Mouse (Mus musculus) frontal cortex, postnatal 10 days (tissue): Measurements from ENCODE around the gene Atg10.

Source experiments
- DNase-seq, 2 experiments: peaks; one replicate each; pipeline ENCODE4 v3.0.0; 2022; ENCODE audit warnings: low spot score in 2 of 2, mixed read lengths in 1 of 2

Atg10 gene

DNA sequence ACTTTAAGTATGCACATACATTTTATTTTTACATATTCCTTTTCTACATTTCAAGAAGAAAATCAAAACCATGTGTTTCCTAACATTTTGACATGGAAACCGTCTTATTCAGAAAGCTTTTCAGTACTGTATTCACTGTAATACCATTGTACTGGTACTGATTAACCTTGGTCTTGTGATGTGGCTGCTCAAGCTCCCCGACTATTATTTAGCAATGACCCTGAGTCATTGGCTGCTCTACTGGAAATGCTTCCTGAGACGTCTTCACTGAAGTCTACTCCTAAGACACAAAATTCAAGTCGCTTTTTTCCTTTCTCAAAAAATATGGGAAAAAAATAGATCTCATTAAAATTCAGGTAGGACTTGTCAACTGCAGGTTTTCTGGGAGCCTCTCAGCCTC is 105.6 kb downstream of the Atg10 start:
- no peak for DNase-seq

DNA sequence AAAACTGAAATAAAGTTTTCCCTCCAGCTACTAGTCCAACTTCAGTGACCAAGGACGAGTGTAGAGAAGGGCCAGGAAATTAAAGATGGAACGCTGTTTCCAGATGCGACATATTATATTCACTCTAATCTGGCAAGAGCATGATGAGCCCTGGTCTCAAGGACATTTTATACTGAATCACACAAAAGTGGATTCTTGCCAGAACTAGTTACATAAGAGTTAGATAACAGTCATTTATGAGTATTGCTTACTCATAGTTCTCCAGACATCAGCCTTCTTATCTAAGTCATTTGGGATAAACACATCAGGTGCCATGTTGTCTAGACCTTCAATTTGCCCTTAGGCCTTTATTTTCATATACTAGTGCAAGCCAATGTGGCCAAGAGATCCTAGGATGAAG is 108.9 kb downstream of the Atg10 start:
- DNase-seq = no peak

DNA sequence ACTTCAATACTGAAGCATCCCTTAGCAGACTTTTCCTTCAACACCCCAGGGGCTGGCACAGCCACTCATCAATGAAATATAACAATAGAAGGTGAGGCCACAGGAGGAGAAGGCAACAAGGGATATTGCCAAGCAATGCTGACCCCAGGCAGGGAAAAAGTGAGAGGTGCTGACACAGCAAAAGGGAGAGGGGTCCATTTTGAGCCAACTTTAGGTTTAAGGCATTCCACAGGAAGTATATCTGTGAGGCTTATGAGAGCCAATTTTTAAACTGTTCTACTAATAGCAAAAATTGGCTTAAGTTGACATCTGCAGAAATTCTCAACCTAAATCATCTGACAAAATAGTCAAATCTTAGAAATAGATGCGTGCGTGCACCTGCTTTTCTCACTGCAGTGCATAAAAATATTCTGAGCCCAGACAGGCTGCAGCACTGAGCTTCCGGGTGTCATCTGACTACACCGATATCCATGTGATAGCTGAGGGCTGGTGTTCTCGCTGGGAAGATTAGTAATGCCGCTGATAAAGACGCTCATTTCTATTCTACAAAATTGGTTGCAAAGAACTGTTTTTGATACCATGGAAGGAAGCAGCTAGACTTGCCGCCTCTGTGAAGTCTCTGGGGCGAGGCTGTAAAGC is 116.3 kb downstream of the Atg10 start:
- no peak for DNase-seq

DNA sequence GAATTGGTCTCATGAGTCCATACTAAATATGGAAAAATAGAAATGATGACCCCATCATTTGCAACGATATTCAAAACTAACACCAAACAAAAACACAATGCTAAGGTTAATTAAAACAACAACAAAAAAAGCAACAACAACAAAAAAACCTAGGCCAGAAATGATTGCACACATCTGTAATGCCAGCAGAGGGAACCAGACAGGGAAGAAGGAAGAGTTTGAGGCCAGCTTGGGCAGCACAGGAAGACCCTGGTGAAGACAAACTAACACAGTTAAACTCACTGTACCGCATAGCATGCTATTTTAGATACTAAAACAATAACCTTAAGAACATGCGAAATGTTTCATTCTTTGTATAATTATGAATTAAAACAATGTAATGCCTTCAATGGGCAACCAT is 121.5 kb downstream of the Atg10 start:
- DNase-seq = no peak

DNA sequence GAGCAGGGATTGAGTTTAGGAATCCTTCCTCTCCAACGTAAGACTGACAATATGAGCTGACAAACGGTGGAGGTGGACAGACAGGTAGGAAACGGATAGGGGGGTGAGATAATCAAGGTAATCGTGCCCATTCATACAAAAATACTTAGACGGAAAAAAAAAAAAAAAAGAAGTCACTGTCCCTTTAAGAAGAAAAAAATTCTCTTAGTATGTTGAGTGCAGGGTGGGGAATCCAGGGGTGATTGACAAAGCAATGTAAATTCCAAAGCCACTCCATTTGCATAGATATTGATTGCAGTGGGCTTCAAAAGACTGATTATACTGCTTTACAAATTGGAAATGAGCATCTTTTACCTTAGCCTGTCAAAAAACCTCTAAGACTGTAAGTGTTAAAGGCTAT is 123.4 kb downstream of the Atg10 start:
- DNase-seq = no peak

DNA sequence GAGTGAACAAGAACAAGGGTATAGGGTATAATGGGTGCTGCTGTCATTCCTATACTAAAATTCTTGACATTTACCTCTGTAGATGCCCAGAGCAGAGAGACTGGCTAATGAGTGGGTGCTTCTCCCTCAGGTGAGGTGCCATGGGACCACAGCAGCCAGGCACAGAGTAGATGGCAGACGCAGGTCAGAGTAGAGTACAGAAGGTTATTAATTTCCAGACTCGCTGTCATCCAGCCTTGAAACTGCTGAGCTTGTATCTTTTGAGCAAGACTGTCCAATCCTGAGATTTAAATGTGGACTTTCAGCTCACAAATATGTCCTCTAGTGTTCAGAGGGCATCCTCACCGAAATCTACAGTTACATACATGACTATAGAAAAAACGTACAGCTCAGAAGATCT is 128.9 kb downstream of the Atg10 start:
- no peak for DNase-seq

DNA sequence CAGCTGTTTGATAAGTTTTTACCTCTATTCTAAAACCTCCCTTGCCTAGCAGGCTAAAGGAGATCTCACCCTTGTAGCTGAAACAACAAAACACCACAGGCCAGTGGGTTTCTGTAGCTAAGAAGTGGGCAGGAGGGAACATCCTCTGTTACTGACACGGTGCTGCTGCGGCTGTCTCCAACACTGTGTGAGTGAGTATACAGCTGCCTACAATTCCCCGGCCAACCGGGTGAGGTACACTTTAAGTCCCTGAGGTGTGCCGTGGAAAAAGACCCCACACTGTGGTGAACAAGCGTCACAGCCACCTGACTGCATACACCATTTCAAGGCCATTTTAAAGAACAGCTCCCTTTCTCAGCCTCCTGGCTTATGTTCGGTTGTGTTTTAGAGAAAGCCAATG is 129.6 kb downstream of the Atg10 start:
- peak in 1 of 2 experiments; percentile 15 for DNase-seq

DNA sequence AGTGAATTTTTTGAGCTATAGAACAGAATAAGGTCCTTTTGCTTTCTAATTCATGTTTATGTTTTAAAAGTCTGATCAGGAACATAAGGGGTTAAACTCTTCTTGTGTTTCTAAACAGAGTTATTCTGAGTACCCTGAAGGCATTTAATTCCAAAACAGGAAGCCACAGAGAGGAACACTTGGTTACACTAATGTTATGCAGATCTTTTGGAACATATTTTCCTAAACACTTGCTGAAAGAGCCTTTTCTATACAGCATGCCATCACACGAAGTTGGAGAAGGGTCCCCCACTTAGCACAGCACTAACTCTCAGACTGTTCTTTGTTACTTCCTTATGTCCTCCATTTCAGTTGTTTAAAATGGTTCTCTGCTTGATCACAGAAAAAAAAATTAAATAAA is 130.2 kb downstream of the Atg10 start:
- no peak for DNase-seq

DNA sequence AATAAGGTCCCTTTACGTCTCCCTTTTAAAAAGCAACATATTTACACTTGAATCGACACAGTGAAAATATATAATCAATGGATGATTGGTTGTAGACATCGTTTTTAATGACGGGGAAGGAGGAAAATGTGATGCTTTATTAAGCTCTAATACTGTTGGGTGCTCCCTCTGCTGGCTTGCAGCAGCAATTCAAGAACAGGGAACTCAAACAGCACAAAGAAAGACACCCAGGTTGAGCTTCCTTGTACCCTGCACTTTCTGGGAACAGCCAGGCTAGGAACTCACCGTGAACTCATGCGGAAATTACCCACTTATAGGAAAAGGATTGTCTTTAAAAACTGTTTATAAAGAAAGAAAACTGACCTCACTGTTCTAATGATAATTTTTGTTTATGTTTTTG is 130.6 kb downstream of the Atg10 start:
- peak in 1 of 2 experiments; percentile 32 for DNase-seq

DNA sequence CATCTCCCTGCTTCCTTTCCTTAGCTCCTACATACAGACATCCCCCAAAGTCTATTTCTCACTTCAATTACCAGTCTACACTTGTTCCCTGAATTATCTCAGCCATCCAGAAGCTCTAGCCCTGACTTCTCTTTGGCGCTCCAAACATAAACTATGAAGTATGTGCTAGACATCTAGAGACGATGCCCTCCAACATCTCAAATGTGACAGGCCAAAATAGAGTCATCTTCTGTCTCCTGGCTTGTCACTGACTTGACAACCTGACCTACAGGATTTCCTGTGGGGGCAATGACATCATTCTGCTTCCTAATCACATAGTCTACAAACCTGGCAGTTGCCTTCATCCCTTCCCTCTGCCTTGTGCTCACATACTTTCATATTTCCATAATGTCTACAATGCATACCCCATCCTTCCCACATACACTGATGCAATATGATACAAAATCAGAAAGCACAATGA is 132.0 kb downstream of the Atg10 start:
- DNase-seq = no peak

DNA sequence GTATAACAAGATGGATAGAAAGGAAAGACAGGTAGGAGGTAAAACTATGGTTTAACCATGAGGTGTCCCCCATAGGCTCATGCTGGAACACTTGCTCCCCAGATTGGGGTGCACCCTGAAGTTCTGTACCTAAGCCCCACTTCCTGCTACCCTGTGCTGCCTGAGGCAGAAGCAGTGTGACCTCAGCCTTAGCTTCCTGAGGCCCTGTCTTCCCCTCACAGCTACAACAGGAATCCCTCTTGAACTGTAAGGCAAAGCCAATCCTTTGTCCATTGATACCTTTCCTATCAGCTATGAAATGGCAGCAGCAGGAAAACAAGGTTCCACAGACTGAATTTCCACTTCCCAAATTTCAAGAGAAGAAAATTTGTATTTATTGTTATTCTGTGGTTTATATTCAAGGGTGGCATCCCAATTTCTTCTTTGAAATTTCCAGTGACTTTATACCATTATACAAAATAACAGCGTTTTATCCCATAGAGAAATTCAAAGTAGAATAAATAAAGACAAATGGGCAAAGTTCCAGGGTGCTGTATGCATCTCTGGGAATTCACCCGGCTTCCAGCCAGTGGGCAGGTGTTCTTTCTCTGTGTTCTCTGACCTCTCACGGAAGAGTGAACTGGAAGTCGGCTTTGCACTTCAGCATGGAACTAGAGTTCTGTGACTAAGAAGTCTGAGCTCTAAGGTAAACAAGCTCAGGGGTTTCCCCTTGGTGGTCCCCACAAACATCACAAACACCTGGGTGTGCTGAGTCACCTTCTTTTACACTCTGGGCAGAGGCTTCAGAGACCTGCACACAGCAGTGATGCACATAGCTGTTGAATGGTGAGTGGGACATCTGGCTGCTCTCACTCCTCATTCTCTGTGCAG is 132.7 kb downstream of the Atg10 start:
- DNase-seq = no peak

DNA sequence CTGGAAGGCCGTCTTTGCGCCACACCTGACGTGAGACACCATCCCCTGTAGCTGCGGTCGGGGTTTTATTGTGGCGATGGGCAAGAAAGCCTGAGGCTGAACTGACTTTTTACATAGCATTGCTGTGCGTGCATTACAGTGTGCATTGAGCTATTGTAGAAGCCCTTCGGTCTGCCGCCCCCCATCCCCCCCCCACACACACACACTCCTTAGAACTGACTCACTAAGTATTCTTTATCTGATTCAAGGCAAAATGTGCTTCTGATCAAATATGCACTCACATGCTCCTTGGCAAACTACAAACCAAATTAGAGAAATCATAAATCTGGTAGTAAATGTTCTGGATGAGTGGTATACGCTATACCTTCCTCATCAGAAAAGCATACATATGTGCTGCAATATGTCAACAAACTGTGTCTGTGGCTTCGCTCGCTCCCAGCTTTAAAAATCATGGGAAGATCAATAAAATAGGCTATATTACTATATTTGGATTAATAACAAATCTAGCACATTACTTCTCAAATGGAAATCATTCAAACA is 137.3 kb downstream of the Atg10 start:
- DNase-seq = no peak

DNA sequence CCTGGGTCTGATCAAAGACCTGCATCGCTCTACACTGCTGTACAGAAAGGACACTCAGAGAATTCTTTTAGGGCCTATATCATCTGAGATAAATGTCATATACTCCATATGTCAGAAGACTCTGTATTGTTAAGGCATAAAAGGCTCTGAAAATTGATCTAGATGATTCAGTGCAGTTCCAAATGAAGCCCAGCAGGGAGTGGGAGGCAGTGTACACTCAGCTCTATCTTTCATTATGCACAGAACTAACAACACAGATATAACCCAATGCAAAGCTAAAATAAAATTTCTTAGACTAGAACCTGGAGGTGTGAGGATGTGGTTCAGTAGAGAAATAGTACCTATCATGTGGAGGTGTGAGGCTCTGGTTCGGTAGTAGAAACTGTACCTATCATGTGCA is 151.4 kb downstream of the Atg10 start:
- no peak for DNase-seq

DNA sequence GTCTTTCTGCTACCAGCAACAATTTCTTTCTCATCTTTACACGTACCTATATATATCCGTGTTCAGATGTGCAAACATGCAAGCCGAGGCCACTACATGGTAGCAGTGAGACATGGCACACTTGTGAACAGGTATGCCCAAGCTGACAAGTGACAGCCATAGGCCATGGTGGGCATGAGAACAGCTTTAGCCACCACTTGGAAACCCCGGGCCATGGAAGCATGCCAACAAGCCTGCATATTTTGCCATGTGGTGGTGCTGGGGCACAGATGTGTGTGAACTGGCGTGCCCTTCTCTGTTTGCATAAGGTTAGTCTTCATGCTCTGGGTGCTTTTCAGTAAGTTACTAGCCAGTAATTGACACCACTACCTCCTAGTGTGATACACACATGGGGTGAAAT is 162.9 kb downstream of the Atg10 start:
- DNase-seq = no peak

DNA sequence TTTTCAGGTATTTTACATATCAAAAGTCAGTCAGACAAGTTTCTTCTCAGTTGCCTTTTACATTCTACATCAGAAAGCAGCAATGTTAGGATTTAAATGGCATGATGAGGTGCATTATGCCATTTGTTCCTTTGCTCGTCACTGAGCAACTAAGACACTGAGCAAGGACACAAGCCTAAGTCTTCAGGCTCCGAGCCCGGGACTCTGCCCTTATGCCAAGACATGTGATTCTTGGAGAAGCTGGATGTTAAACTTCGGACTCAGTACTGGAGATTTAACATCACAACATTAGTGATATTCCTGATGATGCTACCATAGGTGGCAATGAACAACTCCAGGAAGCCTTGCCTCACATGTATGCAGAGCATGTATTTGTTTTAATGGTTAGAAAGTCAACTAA is 175.6 kb downstream of the Atg10 start:
- no peak for DNase-seq

DNA sequence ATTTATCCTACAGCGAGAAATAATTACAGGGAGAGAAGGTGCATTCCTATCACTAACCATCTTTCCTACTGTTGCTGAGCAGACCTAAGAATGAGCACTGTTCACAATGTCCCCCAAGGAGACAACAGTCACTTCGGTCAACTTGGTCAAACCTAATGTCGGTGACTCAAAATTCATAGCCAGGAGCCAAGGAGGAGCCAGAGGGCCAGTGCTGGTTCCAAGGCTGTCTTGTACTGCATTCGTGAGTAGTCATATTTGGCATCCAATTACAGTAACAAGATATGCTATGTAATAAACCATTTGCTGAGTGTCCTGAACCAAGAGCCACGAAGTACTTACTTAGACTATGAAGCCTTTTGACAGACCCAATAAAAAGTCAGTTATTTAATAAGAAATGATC is 176.9 kb downstream of the Atg10 start:
- DNase-seq = no peak

DNA sequence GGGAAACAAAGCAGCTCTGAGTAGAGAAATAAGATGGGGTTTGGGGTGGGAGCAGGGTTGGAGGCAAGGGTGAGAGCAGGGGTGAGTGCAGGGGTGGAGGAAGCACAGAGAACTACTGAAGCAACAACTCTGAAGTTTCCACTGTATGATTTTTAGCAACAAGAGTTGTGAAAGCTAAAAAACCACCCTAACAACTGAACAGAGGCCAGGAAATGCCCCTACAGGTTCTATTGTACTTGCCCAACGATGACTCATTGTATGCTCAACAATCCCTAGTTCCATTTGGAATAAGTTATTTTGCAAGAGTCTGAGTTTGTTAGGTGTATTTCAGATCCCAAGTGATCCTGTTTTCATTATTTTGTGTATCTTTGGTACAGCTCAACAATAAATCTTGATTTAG is 182.5 kb downstream of the Atg10 start:
- DNase-seq = no peak

DNA sequence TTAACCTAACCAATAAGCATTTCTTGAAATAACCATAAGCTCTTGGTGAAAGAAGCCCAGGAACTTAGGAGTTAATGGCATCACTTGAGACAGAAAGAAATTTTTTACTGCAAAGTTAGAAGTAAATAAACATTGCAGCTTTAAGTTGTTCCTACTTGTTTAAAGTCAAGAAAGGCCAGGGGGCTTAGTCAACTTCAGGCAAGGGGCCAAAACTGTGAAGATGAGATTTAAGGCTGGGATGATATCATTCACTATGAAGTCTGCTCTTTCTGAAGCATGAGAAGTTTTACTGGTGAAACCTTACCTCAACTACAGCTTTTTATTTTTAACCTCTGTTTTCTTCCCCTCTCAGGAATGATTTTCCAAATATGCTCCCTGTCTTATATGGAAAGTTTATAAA is 183.3 kb downstream of the Atg10 start:
- no peak for DNase-seq

DNA sequence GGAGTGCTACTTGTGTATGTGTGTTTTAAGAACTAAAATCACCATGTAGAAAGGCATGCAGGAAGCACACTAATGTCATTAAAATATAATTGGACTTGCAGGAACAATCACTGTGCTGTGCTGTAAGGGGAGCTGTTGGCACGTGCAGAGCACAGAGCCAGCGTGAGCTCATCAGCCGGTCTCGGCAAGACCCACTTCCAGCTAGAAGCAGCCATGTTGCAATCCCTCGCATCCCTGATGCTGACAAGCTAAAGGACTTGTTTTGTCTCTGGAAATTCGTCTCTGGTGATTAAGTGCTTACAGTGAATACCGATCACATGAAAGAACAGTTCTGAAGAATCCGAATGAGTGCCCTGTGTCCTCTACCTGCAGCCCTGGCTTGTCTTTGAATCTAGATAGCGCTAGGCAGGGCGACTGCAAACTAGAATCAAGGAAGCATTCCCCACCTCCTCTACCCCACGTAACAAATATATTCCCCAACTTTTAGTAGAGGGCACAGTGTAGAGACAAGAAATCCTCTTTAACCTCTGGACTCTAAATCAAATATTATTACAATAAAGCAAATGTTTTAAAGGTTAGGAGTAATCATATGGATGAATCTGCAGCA is 184.5 kb downstream of the Atg10 start:
- peak; percentile 60 to 63 for DNase-seq

DNA sequence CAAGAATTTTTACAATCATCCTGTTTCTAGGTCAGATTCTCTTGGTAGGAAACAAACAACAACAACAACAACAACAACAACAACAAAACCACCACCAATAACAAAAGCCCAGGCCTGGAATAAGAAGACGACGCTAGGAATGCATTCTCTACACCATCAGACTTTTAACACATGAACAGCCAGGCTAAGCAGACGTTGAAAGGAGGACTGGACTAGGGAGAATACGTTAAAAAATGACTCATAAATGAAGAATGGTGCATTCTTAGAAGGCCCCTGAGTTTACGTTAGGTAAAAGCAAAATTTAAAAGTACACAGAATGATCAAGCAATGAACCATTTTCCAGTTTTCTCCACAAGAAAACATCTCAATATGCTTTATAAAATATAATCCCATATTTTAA is 185.1 kb downstream of the Atg10 start:
- no peak for DNase-seq

DNA sequence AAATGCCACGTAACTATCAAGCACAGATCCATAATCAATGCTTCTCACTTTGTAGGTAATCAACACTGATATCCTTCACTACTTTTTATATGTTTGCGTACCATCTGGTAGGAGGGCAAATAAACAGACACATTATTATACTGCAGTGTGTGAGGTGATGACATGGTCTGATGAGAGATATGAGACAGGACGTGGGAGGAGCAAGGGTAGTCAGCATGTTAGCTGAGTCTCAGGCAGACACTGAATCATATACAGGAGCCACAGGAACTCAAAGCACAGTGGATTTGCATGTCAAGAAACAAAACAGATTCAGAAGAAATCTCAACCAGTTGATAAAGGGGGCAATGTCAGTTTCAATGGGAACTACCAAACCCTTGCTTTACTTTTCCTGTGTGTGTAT is 185.7 kb downstream of the Atg10 start:
- DNase-seq = no peak

DNA sequence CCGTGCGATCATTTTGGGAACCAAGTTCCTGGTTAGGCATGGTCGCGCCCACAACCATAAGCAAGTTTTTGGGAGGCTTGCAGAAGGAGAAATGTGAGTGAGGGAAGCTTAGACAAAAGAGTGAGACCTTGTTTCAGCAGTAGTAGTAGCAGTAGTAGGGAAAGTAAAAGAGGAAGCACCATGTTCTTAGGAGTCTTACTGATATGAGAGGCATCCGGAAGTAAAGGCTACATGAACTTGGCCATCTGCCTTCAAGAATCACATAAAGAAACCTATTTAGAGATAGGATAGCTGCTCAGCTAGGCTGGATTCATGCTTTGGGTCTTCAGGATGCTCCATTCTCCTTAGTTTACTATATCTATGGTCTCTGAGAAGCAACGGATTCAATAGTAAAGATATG is 186.4 kb downstream of the Atg10 start:
- DNase-seq = no peak

DNA sequence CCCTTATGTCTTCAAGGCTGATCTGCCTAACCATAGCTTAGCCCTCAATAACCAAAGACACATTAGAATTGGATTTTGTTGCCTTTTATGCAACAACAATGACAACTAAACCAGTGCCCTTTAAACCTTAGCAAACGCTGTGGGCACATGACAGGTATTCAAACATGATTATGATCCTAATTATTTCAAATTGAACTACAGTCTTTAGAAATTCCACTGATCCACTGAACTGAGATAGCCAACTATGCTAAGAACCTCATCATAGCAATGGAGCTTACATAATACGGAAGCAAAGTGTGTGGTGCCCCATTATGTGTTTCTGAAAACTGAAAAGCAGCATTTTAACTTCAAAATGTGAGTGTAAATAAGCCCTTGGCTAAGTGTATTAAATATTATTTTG is 191.9 kb downstream of the Atg10 start:
- DNase-seq = no peak
